Mouse (Mus musculus) lung, embryonic 14.5 days (tissue): Measurements from ENCODE around the gene Evpl. TPM values are rescaled to one million over a fixed set of nuclear protein-coding genes. Genes with fewer than 3 reads are reported as not detected.
A peak's percentile ranks its signal among the peaks of the same experiment; 100 is the strongest.

ENCODE experiments used
- ATAC-seq: fragments of 200-750 bp; cut with Nextera tagmentation; 2 replicates; pipeline ENCODE4 v1.8.0; 2017; ENCODE audit warnings: mild to moderate bottlenecking, moderate TSS enrichment, moderate library complexity; ENCODE audit not compliant: insufficient read depth
- DNase-seq: peaks from one replicate; pipeline ENCODE4 v3.0.0-alpha.2; 2015
- H3K27ac ChIP-seq: fragments of 300-500 bp; sonication (generic); 2 replicates; pipeline ENCODE4 v1.5.1; 2014; ENCODE audit warnings: low read depth, mild to moderate bottlenecking, moderate library complexity
- H3K27me3 ChIP-seq: fragments of 300-500 bp; sonication (generic); 2 replicates; pipeline ENCODE4 v1.6.1; 2014; ENCODE audit warnings: low read length, control low read depth; ENCODE audit not compliant: insufficient read depth
- H3K36me3 ChIP-seq: fragments of 300-500 bp; sonication (generic); 2 replicates; pipeline ENCODE4 v1.6.1; 2014; ENCODE audit warnings: control low read depth; ENCODE audit not compliant: insufficient read depth
- H3K4me1 ChIP-seq: fragments of 300-500 bp; sonication (generic); 2 replicates; pipeline ENCODE4 v1.6.1; 2014; ENCODE audit warnings: antibody characterized with exemption, control low read depth; ENCODE audit not compliant: insufficient read depth
- H3K4me2 ChIP-seq: fragments of 300-500 bp; sonication (generic); 2 replicates; pipeline ENCODE4 v1.6.1; 2014; ENCODE audit warnings: mild to moderate bottlenecking
- H3K4me3 ChIP-seq: fragments of 300-500 bp; sonication (generic); 2 replicates; pipeline ENCODE4 v1.5.1; 2014; ENCODE audit warnings: low read depth, low read length
- H3K9ac ChIP-seq: fragments of 300-500 bp; sonication (generic); 2 replicates; pipeline ENCODE4 v1.6.1; 2014
- H3K9me3 ChIP-seq: fragments of 300-500 bp; sonication (generic); 2 replicates; pipeline ENCODE4 v1.6.1; 2016; ENCODE audit warnings: low read depth, low read length, control low read depth
- CTCF ChIP-seq: IDR thresholded peaks from 2 replicates; pipeline ENCODE4 v1.5.1; 2016; ENCODE audit warnings: antibody characterized with exemption, low read depth
- WGBS: fragments of 180-500 bp; shearing (Covaris S2); extraction: QIAGEN DNeasy Blood & Tissue Kit; methylation state at CpG from one replicate; pipeline ENCODE4 v1.1.7; 2014; 5-methylcytosine and 5-hydroxymethylcytosine counted together
- polyA plus RNA-seq: library from polyadenylated mRNA; unstranded; fragments of >200 nt; fragmentation: Nextera tagmentation; extraction: Ambion mirVana; gene quantifications from 2 replicates; pipeline ENCODE4 v1.2.1, GENCODE M21; 2014

Evpl gene
- polyA plus RNA-seq, 1 experiment from 2014 or later = 4.4 TPM

- no peak for TF ChIP-seq CTCF
- 93% methylated on average over 6 of the region's 6 CpGs for WGBS
- ATAC-seq = no peak
- Histone ChIP-seq H3K27me3 (no peaks in the 10 kb centered on the region), H3K36me3 (peaks cover 89% of the 10 kb centered on the region), H3K4me3 (no peak overlapping the region), H3K4me2 (no peak overlapping the region), H3K9me3 (no peaks in the 10 kb centered on the region), H3K27ac (no peak overlapping the region), H3K4me1 (peaks cover 5% of the 10 kb centered on the region; the same call in 1 of the 2 replicates), H3K9ac (no peak overlapping the region)
- DNase-seq = no peak
Observed at GRCm38 (mm10) chr11:116268313-116268712, 30.4 kb upstream of the Evpl start.

- Histone ChIP-seq H3K36me3 (peaks cover 96% of the 10 kb centered on the region), H3K9ac (no peak overlapping the region), H3K27ac (no peak overlapping the region), H3K27me3 (no peaks in the 10 kb centered on the region), H3K4me2 (no peak overlapping the region), H3K4me3 (no peak overlapping the region), H3K9me3 (no peaks in the 10 kb centered on the region), H3K4me1 (0 out of 2 replicates have a peak, but pooled peaks cover 2% of the 10 kb centered on the region)
- no peak for DNase-seq
- 77% methylated on average over 8 of the region's 8 CpGs for WGBS
- no peak for ATAC-seq
- peak; percentile 22; the same call in 1 of the 2 replicates for TF ChIP-seq CTCF
Observed at GRCm38 (mm10) chr11:116267637-116268036, 29.8 kb upstream of the Evpl start.

- ATAC-seq = no peak
- no peak overlapping the region for H3K4me3 ChIP-seq
- DNase-seq = no peak
- no peaks in the 10 kb centered on the region for H3K9me3 ChIP-seq
- peaks cover 96% of the 10 kb centered on the region for H3K36me3 ChIP-seq
- no peaks in the 10 kb centered on the region for H3K27me3 ChIP-seq
- no peak overlapping the region for H3K27ac ChIP-seq
- H3K9ac ChIP-seq = no peak overlapping the region
- TF ChIP-seq CTCF = no peak
- WGBS = 89% methylated on average over 4 of the region's 4 CpGs
- H3K4me1 ChIP-seq = no peaks in the 10 kb centered on the region
- H3K4me2 ChIP-seq = no peak overlapping the region
Observed at GRCm38 (mm10) chr11:116265850-116266249, 28.0 kb upstream of the Evpl start.

- Histone ChIP-seq H3K9ac (no peak overlapping the region), H3K4me3 (no peak overlapping the region), H3K4me2 (no peak overlapping the region), H3K4me1 (no peaks in the 10 kb centered on the region), H3K36me3 (peaks cover 96% of the 10 kb centered on the region), H3K9me3 (no peaks in the 10 kb centered on the region), H3K27me3 (no peaks in the 10 kb centered on the region), H3K27ac (no peak overlapping the region)
- ATAC-seq (no peak), DNase-seq (no peak)
- 87% methylated on average over 11 of the region's 11 CpGs for WGBS
- no peak for TF ChIP-seq CTCF
Observed at GRCm38 (mm10) chr11:116265352-116265751, 27.5 kb upstream of the Evpl start.

- H3K4me3 ChIP-seq = no peak overlapping the region
- TF ChIP-seq CTCF = no peak
- ATAC-seq (no peak; the same call in 1 of the 2 replicates), DNase-seq (peak; percentile 25)
- no peaks in the 10 kb centered on the region for H3K9me3 ChIP-seq
- H3K27ac ChIP-seq = no peak overlapping the region
- no peaks in the 10 kb centered on the region for H3K27me3 ChIP-seq
- H3K4me2 ChIP-seq = no peak overlapping the region
- 61% methylated on average over 7 of the region's 7 CpGs for WGBS
- no peak overlapping the region; the same call in 1 of the 2 replicates for H3K9ac ChIP-seq
- H3K4me1 ChIP-seq = no peaks in the 10 kb centered on the region
- H3K36me3 ChIP-seq = peaks cover 95% of the 10 kb centered on the region
Observed at GRCm38 (mm10) chr11:116260259-116260658, 22.4 kb upstream of the Evpl start.

GRCm38 (mm10) chr11:116259461-116259860 is 21.6 kb upstream of the Evpl start:
- TF ChIP-seq CTCF = no peak
- H3K4me3 ChIP-seq = no peak overlapping the region
- no peaks in the 10 kb centered on the region for H3K9me3 ChIP-seq
- DNase-seq (no peak), ATAC-seq (no peak)
- no peak overlapping the region for H3K27ac ChIP-seq
- WGBS = 88% methylated on average over 8 of the region's 8 CpGs
- H3K9ac ChIP-seq = no peak overlapping the region
- H3K36me3 ChIP-seq = peaks cover 97% of the 10 kb centered on the region
- H3K4me1 ChIP-seq = no peaks in the 10 kb centered on the region
- no peaks in the 10 kb centered on the region for H3K27me3 ChIP-seq
- no peak overlapping the region for H3K4me2 ChIP-seq

- no peak for TF ChIP-seq CTCF
- H3K4me3 ChIP-seq = no peak overlapping the region
- H3K4me2 ChIP-seq = no peak overlapping the region
- no peaks in the 10 kb centered on the region for H3K4me1 ChIP-seq
- no peak overlapping the region for H3K27ac ChIP-seq
- no peaks in the 10 kb centered on the region for H3K9me3 ChIP-seq
- H3K27me3 ChIP-seq = no peaks in the 10 kb centered on the region
- 83% methylated on average over 9 of the region's 9 CpGs for WGBS
- peaks cover 97% of the 10 kb centered on the region for H3K36me3 ChIP-seq
- DNase-seq (no peak), ATAC-seq (no peak)
- H3K9ac ChIP-seq = no peak overlapping the region
Observed at GRCm38 (mm10) chr11:116255982-116256675, 18.3 kb upstream of the Evpl start.
